Mouse (Mus musculus): ENCODE results near the gene Nif3l1.

- TF ChIP-seq CTCF (IDR thresholded peaks at IDR 0.05; ENCODE audit: extremely low read depth, insufficient read length, insufficient replicate concordance, low read depth, low read length) (no peak), POLR2A (IDR thresholded peaks at IDR 0.05; ENCODE audit: low read depth, low read length) (no peak)
Observed at GRCm38 (mm10) chr1:58465042-58465441, 20.1 kb downstream of the Nif3l1 start.
